Mouse (Mus musculus) cerebellum, adult 2 months (tissue): ENCODE data around the gene Msi2.

Source experiments
- CTCF ChIP-seq: fragments of 200-500 bp; IDR thresholded peaks from 2 replicates; pipeline ENCODE4 v1.5.1; 2011; ENCODE audit warnings: low read depth, mild to moderate bottlenecking, control low read depth, low read length, moderate library complexity, borderline replicate concordance; ENCODE audit not compliant: insufficient read depth
- POLR2A ChIP-seq: fragments of 200-500 bp; IDR thresholded peaks from 2 replicates; pipeline ENCODE4 v1.6.1; 2011; ENCODE audit warnings: low read length, control low read depth, borderline replicate concordance; ENCODE audit not compliant: insufficient read depth

DNA sequence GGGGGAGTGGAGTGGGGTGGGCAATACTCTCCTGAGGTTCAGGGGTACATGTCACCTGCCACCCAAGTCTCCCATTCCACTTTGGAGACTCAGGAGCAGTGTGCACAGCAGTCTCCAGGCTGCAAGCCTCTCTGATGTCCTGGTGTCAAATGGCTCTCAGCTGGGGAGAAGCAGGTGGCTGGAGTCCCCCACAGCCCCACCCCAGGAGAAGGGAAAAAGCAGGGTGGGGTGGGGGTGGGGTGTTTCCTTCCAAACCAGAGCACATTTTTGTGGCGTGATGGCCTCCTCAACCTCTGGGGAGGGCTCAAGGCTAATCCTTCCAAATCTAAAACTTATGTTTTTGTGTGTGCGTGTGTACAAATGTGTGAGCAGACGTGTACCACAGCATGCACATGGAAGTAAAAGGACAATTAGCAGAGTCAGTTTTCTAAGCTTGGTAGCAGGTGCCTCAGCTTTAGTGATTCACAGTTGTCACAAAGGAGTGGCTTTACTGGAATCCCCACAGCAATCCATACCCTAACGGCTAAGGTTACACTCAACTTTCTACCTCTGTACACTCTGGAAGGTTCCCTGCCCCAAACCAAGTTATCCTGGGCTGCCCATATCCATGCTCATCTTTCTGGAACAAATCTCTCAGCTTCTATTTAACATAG is 161.1 kb downstream of the Msi2 start:
- TF ChIP-seq CTCF (no peak), POLR2A (no peak)
